Mouse (Mus musculus): ENCODE data around the gene Hpse2. TPM values are rescaled to one million over a fixed set of nuclear protein-coding genes. Genes with fewer than 3 reads are reported as not detected.

The Hpse2 gene
- total RNA-seq, 2 experiments from 2014 or later, result 0.07 to 0.43 TPM

DNA sequence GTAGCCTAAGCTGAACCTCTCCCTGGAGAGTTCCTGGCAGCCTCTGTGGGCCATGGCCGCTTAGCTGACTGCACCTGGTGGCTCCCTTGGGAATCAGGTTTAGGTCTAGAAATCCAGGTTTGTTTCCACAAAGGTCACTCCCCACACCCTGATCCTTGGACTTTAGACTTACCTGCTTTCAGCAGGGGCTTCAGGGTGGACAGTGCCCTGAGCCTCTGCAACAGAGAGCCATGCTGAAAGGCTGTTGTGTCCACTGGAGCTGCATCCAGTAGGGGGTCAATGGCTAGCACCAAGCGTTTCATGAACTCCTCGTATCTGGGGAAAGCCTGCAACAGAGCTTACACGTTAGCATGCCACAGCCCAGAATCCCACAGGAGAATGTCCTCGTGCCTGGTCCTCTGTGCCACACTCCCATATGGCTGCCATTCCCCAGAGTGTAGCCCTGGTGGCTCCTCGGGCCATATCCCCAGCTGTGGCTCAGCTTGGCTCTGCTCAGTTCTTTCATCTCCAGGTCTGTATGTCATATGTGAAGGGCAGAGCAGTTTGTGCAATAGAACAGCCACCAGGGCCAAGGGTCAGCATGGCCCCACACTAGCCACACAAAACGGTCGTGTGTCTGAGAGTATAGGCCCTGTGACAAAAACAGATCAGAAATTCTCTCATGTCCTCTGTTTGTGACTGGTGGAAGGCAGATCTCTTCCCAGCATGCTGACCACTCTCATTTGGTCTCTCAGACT lies 647.8 kb downstream of the Hpse2 start:
- DNase-seq (ENCODE audit: low spot score in 2 of 2), result no peak

DNA sequence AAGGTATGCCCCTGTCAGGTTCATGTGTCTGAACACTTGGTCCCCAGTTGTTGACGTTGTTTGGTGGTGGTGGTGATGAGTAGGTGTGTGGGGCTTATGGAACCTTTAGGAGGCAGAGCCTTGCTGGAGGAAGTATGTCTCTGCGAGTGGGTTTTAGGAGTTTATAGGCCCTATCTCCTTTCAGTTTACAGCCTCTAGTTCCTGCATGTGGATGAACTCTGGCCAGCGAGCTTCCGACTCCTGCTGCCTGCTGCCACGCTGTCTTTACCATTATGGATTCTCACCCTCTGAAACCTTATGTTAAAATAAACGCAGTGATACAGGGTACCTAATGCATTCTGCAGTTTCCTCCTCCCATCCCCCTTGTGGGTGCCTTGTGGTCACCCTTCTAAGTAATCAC lies 648.4 kb downstream of the Hpse2 start:
- DNase-seq (ENCODE audit: low spot score in 2 of 2), result no peak

GRCm38 (mm10) chr19:42737753-42738152 lies 650.4 kb downstream of the Hpse2 start:
- no peak for DNase-seq (ENCODE audit: low spot score in 2 of 2)

Other genes with a start within 250 kb of the Hpse2 start
- gene Cnnm1, start 52.1 kb upstream of the Hpse2 start, total RNA-seq (2021), result 10 to 100 TPM; 53.4 to 60.4 TPM
- 100 to 1,000 TPM; 268 to 269 TPM for gene Got1, start 136.2 kb upstream of the Hpse2 start, total RNA-seq (2021)
- not detected for gene Nkx2-3, start 224.0 kb upstream of the Hpse2 start, total RNA-seq (2021)